In the genomic region with DNA sequence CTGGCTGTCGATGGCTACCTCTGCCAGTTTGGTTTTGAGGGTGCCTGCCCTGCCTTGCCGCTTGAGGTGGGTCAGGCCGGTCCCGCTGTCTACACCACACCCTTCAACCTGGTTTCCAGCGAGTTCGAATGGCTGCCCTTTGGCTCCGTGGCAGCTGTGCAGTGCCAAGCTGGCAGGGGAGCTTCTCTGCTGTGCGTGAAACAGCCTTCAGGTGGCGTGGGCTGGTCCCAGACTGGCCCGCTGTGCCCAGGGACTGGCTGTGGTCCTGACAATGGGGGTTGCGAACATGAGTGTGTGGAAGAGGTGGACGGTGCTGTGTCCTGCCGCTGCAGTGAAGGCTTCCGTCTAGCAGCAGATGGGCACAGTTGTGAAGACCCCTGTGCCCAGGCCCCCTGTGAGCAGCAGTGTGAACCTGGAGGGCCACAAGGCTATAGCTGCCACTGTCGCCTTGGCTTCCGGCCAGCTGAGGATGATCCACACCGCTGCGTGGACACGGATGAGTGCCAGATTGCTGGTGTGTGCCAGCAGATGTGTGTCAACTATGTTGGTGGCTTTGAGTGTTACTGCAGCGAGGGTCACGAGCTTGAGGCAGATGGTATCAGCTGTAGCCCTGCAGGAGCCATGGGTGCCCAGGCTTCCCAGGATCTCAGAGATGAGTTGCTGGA, we compare ENCODE assay signal across 7 mouse cellular contexts. TPM values are rescaled to one million over a fixed set of nuclear protein-coding genes. Genes with fewer than 3 reads are reported as not detected.
DNase-seq lines count a peak whose midpoint lies in the region; ATAC-seq and TF ChIP-seq lines count a peak whose summit lies in the region.

No protein-coding gene starts in this region.

- TF ChIP-seq EP300 in lung, postnatal 0 days (IDR thresholded peaks at IDR 0.05): no peak

- TF ChIP-seq CTCF in lung, postnatal 0 days (IDR thresholded peaks at IDR 0.05): no peak; the same call in 1 of the 2 replicates
- no peak for TF ChIP-seq CTCF in olfactory bulb, adult 2 months (IDR thresholded peaks at IDR 0.05; ENCODE audit: insufficient read depth, low read depth, low read length)

- 33% methylated on average over 21 of the region's 21 CpGs for WGBS in lung, postnatal 0 days
- 45% methylated on average over 21 of the region's 21 CpGs for WGBS in forebrain, embryonic 12.5 days
- whole genome bisulfite sequencing in olfactory bulb, adult 2 months: 49% methylated on average over 21 of the region's 21 CpGs

- peaks cover 14% of the 10 kb centered on the region; the same call in 1 of the 2 replicates for H3K4me1 ChIP-seq in lung, postnatal 0 days (ENCODE audit: insufficient read depth, low read depth, low read length)
- H3K4me1 ChIP-seq in forebrain, embryonic 12.5 days: peaks cover 54% of the 10 kb centered on the region
- peaks cover 39% of the 10 kb centered on the region for H3K4me1 ChIP-seq in olfactory bulb, adult 2 months (ENCODE audit: control insufficient read depth, insufficient read depth, low read length)

- peak overlapping the region; percentile 70 for H3K4me2 ChIP-seq in lung, postnatal 0 days (replicated peaks; ENCODE audit: low read depth, low read length)
- H3K4me2 ChIP-seq in forebrain, embryonic 12.5 days: peak overlapping the region; percentile 85

- H3K9me3 ChIP-seq in lung, postnatal 0 days (ENCODE audit: low read length): no peaks in the 10 kb centered on the region
- no peaks in the 10 kb centered on the region for H3K9me3 ChIP-seq in forebrain, embryonic 12.5 days

- no peak for TF ChIP-seq POLR2A in olfactory bulb, adult 2 months (IDR thresholded peaks at IDR 0.05; ENCODE audit: insufficient read depth, low read depth, low read length)

- no peak for ATAC-seq in lung, postnatal 0 days
- no peak for ATAC-seq in forebrain, embryonic 12.5 days (ENCODE audit: low FRiP score)
- no peak for ATAC-seq in activated CD4-positive, CD25-positive, alpha-beta regulatory T cell, adult 4 months

- peak overlapping the region; percentile 6 for H3K9ac ChIP-seq in lung, postnatal 0 days (replicated peaks; ENCODE audit: low read depth)
- peak overlapping the region; percentile 61 for H3K9ac ChIP-seq in forebrain, embryonic 12.5 days

- no peak for DNase-seq in lung, postnatal 0 days (ENCODE audit: low spot score)
- DNase-seq in lung, postnatal 14 days: no peak
- DNase-seq in kidney, postnatal 10 days: peak; percentile 62
- no peak for DNase-seq in frontal cortex, postnatal 25 days (ENCODE audit: low spot score in 2 of 2)

- no peaks in the 10 kb centered on the region for H3K36me3 ChIP-seq in lung, postnatal 0 days (ENCODE audit: insufficient read depth, low read length)
- H3K36me3 ChIP-seq in forebrain, embryonic 12.5 days (replicated peaks): no peaks in the 10 kb centered on the region

- 0 out of 2 replicates have a peak, but pooled peaks cover 11% of the 10 kb centered on the region for H3K27me3 ChIP-seq in lung, postnatal 0 days (replicated peaks; ENCODE audit: insufficient read depth, low read length)
- peaks cover 69% of the 10 kb centered on the region for H3K27me3 ChIP-seq in forebrain, embryonic 12.5 days

- no peak overlapping the region for H3K27ac ChIP-seq in lung, postnatal 0 days (ENCODE audit: low read length)
- H3K27ac ChIP-seq in forebrain, embryonic 12.5 days: 0 out of 2 replicates have a peak overlapping the region, but pooled peaks have one; percentile 3
- no peak overlapping the region for H3K27ac ChIP-seq in olfactory bulb, adult 2 months (ENCODE audit: insufficient read depth, low read depth, low read length)

- peak overlapping the region; percentile 41 for H3K4me3 ChIP-seq in lung, postnatal 0 days (ENCODE audit: low read depth, low read length)
- H3K4me3 ChIP-seq in forebrain, embryonic 12.5 days (replicated peaks): peak overlapping the region; percentile 46
- peak overlapping the region; percentile 33 for H3K4me3 ChIP-seq in olfactory bulb, adult 2 months (ENCODE audit: insufficient read depth, low read depth, low read length)

RNA-seq across cellular contexts. Expression of gene Cd248, which starts 0.8 kb away (rescaled TPM):
- polyA plus RNA-seq in lung, postnatal 0 days (2015; fragmentation: Nextera tagmentation; extraction: Ambion mirVana): 23.1 and 25.1 TPM in 2 replicates
- 16.4 and 17.1 TPM in 2 replicates for polyA plus RNA-seq in forebrain, embryonic 12.5 days (2016; fragmentation: Nextera tagmentation; extraction: Ambion mirVana)
- polyA plus RNA-seq in olfactory bulb, adult 2 months (2012; ENCODE audit: insufficient read depth, insufficient read length, low replicate concordance, missing spikeins): not detected in 2 replicates
- not detected for polyA plus RNA-seq in activated CD4-positive, CD25-positive, alpha-beta regulatory T cell, adult 4 months (2017; shearing (Covaris generic))

RNA-seq across cellular contexts. Expression of gene Tmem151a, which starts 16.6 kb away (rescaled TPM):
- 4.1 and 4.5 TPM in 2 replicates for polyA plus RNA-seq in lung, postnatal 0 days (2015; fragmentation: Nextera tagmentation; extraction: Ambion mirVana)
- 1.7 and 2.0 TPM in 2 replicates for polyA plus RNA-seq in forebrain, embryonic 12.5 days (2016; fragmentation: Nextera tagmentation; extraction: Ambion mirVana)
- polyA plus RNA-seq in olfactory bulb, adult 2 months (2012; ENCODE audit: insufficient read depth, insufficient read length, low replicate concordance, missing spikeins): not detected in 2 replicates
- polyA plus RNA-seq in activated CD4-positive, CD25-positive, alpha-beta regulatory T cell, adult 4 months (2017; shearing (Covaris generic)): not detected

RNA-seq across cellular contexts. Expression of gene Rin1, which starts 18.4 kb away (rescaled TPM):
- 1.7 and 1.9 TPM in 2 replicates for polyA plus RNA-seq in lung, postnatal 0 days (2015; fragmentation: Nextera tagmentation; extraction: Ambion mirVana)
- 0.87 and 1.6 TPM in 2 replicates for polyA plus RNA-seq in forebrain, embryonic 12.5 days (2016; fragmentation: Nextera tagmentation; extraction: Ambion mirVana)
- polyA plus RNA-seq in olfactory bulb, adult 2 months (2012; ENCODE audit: insufficient read depth, insufficient read length, low replicate concordance, missing spikeins): not detected in 2 replicates
- under 1 TPM in 1 of 2 experiments, not detected in 1; 0.13 TPM for polyA plus RNA-seq in activated CD4-positive, CD25-positive, alpha-beta regulatory T cell, adult 4 months (2017; shearing (Covaris generic))

RNA-seq across cellular contexts. Expression of gene Yif1a, which starts 19.6 kb away (rescaled TPM):
- 93.3 and 105 TPM in 2 replicates for polyA plus RNA-seq in lung, postnatal 0 days (2015; fragmentation: Nextera tagmentation; extraction: Ambion mirVana)
- 54.4 and 56.4 TPM in 2 replicates for polyA plus RNA-seq in forebrain, embryonic 12.5 days (2016; fragmentation: Nextera tagmentation; extraction: Ambion mirVana)
- polyA plus RNA-seq in olfactory bulb, adult 2 months (2012; ENCODE audit: insufficient read depth, insufficient read length, low replicate concordance, missing spikeins): not detected in 2 replicates
- 10 to 100 TPM; 49.2 to 51.1 TPM for polyA plus RNA-seq in activated CD4-positive, CD25-positive, alpha-beta regulatory T cell, adult 4 months (2017; shearing (Covaris generic))

RNA-seq across cellular contexts. Expression of gene Brms1, which starts 27.5 kb away (rescaled TPM):
- polyA plus RNA-seq in lung, postnatal 0 days (2015; fragmentation: Nextera tagmentation; extraction: Ambion mirVana): 40.8 and 47.6 TPM in 2 replicates
- polyA plus RNA-seq in forebrain, embryonic 12.5 days (2016; fragmentation: Nextera tagmentation; extraction: Ambion mirVana): 57.5 and 60.3 TPM in 2 replicates
- polyA plus RNA-seq in olfactory bulb, adult 2 months (2012; ENCODE audit: insufficient read depth, insufficient read length, low replicate concordance, missing spikeins): not detected in 2 replicates
- 100 to 1,000 TPM in 1 of 2 experiments, 10 to 100 TPM in 1; 91.4 to 102 TPM for polyA plus RNA-seq in activated CD4-positive, CD25-positive, alpha-beta regulatory T cell, adult 4 months (2017; shearing (Covaris generic))

Comparison
In these comparisons a context has a peak if more than half of its experiments do, and no peak if none do; other contexts are left out.
1. RNA of gene Cd248, which starts 0.8 kb away (polyA plus RNA-seq): 23.1 to 25.1 TPM in lung, postnatal 0 days and 16.4 to 17.1 TPM in forebrain, embryonic 12.5 days; not detected in olfactory bulb, adult 2 months and not detected in activated CD4-positive, CD25-positive, alpha-beta regulatory T cell, adult 4 months; every median in the first group is over 10 times any median in the second.
2. Peak in every context shown above with its lines, with median percentiles within 50 percentile points of each other: H3K4me3 ChIP-seq.